Mouse (Mus musculus) thymus, adult 18-20 months (tissue): ENCODE measurements around the gene Slc36a2.
A peak's percentile ranks its signal among the peaks of the same experiment; 100 is the strongest.

Experiments
- DNase-seq, 2 experiments: peaks; one replicate each; pipeline ENCODE4 v3.0.0; 2022; ENCODE audit warnings: mixed read lengths in 2 of 2

Gene Slc36a2

DNA sequence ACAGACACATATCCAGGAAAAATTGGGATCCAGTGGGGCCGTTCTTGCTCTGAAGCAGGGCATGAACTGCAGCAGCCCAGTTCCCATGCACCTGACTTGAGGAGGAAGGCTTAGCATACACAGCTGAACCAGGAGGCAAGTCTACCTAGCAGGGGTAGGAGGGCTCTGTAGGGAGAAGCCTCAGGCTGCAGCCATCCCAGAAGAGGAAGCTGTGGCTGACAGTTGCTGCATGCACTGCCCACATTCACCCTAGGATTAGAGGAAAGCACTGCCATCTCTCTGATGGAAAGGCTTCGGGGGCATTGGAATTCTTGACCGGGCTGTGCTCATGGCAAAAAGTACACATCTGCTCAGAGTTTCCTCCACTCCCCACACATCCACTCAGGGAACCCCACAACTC lies 5.0 kb downstream of the Slc36a2 start:
- no peak for DNase-seq

DNA sequence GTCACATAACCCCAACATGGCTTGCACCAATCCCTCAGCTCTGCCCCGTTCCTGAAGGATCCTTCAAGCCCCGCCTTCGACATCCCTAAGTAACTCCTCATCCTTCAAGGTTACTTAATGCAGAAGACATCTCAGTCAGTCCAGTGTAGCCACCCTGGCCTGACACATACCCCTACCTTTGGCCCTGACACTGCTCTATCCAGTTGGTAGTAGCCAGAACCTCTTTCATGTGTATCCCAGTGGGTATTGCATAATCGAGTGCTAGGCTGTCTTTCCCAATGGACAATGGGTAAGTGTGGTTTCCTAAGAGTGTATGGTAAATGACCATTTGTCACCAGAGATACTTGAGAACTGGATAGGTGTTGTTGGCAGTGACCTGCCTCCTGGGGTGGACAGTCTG lies 6.0 kb downstream of the Slc36a2 start:
- no peak for DNase-seq

DNA sequence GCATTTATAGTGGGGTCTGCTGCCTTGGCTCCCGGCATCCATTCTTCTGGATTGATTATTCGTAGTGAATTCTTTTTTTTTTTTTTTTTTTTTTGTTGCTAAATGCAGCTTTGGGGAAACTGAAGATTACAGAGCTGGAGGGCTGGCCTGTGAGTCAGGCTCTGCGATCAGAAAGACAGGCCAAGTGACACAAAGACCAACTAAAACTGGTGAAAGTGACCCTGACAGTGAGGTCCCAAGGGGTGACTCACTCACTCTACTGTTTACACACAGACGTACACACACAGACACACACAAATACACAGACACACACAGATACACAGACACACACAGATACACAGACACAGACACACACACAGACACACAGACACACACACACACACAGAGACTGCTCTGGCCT lies 14.4 kb downstream of the Slc36a2 start:
- DNase-seq: no peak

DNA sequence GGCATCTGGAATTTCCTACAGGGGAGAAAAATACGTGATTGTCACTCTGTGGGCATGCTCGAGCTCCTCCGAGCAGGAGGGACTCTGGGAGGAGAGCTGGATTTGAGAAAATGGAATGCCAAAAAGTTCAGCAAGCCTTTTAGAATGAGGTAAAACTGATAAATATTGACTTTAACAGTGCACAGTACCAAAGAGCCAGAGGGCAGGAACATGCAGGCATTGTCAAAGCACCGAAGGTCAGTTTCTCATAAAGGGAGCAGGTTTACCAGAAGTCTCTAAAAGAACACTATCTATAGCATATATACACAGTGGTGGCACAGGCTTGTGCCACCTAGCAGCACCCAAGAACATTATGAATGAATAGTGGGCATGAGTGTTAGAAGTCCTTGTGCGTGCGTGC lies 16.0 kb downstream of the Slc36a2 start:
- DNase-seq: no peak

DNA sequence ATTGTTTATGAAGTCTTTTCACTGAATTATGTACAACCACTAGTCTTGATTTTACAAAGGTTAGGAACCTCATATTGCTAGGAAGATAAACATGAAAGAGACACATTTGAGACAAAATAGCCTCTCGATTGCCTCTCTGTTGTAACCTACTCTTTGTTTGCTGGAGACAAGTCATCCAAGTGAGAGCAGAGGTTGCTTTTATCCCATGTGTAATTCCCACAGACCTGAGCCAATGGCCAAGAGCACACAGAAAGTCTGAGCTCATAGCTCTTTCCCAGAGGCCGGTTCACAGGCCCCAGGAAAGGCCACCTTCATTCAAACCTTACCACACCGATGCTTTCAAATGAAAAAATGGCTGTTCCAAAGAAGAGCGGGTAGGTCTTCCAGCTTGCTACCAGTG lies 16.4 kb downstream of the Slc36a2 start:
- no peak for DNase-seq

DNA sequence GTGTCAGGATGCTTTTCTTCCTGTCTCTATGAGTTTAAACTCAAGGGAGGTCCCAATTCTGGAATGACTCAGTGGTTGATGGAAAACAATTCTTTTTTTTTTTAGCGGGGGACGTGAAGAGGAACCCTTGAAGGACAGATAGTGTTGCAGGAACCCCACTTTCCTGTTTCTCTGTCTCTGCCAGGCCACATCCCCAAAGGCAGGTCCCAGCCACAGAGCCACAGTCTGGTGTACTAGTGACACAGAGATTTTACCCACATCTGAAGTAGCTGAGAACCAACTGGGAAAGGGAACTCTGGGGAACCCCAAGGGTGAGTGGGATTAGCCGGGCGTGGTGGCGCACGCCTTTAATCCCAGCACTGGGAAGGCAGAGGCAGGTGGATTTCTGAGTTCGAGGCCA lies 19.1 kb downstream of the Slc36a2 start:
- no peak for DNase-seq

DNA sequence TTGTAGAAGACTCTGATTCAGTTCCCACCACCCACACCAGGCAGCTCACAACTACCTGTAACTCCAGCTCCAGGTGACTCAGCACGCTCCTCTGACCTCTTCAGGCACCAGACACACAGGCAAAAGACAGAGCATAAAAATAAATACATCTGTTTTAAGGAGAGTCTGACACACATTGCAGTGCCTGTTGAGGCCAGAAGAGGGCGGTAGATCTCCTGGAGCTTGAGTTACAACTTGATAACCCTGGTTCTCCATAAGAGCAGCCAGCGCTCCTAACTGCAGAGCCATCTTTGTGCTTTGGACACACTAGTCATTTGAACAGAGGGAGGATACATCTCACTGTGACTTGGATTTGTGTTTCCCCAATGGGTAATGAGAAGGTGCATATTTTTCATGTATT lies 20.2 kb downstream of the Slc36a2 start:
- no peak for DNase-seq

DNA sequence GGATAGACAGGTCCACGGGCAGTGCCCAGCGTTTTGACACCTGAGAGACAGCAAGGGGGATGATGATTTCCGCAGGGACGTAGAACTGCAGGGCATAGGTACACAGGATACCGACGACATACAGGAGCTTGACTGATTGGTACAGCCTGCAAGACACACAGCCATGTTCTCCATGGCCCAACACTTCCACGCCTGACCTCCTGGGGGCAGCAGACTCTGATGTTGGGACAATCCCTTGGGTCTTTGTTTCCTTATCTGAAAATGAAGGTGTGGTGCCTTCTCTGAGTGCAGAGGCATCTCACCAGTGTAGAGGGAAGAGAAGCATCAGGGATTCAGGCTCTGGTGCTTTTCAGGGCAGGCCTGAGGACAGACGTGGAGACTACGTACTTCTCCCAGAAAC lies 22.2 kb downstream of the Slc36a2 start:
- DNase-seq: peak; percentile 33 to 38

DNA sequence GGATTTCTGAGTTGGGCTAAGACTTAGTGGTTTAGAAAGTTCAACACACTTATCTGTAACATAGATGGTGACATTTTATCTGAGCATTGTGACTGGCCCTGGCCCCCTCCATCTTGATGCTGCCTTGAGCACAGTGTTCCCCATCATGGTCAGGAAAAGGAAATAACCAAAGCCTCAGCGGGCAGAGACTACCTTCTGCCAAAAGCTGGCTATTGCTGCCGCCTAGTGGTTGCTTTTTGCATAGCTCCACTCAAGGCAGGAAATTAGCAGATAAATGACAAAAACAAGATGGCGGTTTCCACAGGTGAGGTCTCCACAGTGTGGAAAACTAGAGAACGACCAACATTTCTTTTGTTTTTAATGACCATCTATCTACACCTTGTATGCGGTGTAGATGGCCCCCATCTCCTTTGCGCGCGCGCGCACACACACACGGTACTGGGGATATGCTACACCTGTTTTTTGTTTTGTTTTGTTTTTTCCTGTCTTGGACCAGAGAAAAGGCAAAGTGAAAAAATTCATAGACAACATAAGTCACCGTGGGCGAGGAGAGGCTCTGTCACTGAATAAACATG lies 26.0 kb downstream of the Slc36a2 start:
- peak; percentile 62 to 79 for DNase-seq

DNA sequence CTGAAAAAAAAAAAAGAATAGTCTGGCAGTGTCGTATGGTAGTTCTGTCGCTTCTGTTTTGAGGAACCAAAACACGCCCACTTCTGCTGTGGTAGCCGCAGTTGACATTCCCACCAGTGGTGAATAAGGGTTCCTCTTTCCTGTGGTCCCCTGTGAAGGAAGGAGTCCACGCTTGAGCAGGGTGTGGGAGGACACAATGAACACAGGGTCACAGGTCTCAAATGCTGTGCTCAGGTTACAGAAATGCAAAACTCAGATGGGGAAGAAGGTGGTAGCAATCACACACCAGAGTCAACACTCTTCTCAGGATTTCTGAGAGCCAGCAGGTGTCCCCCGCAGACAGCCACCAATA lies 29.8 kb downstream of the Slc36a2 start:
- DNase-seq: no peak

DNA sequence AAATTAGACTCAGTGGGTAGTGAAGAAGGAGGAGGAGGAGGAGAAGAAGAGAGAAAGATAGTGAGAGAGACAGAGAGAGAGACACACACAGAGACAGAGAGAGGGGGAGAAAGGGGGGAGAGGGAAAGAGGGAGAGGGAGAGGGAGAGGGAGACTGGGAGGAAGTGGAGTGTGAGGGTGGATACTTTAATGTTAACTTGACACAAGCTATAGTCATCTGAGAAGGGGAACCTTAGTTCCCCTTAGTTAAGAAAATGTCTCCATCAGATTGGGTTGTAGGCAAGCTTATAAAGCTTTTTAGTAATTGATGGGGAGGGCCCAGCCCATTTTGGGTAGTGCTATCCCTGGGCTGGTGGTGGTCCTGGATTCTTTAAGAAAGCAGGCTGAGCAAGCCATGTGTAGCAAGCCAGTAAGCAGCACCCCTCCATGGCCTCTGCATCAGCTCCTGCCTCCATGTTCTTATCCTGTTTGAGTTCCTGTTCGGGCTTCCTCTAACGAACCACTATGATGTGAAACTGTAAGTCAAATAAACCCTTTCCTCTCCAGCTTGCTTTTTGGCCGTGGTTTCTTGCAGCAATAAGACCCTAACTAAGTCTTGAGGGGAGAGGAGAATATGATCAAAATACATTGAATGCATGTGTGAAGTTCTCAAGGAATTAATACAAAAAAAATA lies 30.3 kb downstream of the Slc36a2 start:
- no peak for DNase-seq

DNA sequence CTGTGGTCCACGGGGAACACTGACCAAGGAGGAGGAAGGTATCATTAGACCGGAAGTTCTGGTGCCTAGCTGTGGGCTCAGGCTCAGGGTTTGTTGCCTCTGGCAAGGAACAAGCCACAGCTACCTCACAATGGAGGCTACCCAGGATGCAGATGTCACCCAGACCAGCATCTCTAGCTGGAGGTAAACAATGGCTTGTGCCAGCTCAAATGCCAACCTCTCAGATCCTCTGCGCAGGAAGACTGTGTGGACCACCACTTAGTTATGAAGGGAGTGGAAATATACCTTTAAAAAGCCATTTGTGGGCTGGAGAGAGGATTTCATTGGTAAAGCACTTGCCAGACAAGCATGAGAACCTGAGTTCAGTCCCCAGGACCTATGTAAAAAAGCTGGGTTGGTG lies 33.3 kb downstream of the Slc36a2 start, which contains the start of gene Slc36a3:
Gene Slc36a3, minus strand, starts transcription at position 101 of the 400 bp plus-strand sequence.
- no peak for DNase-seq

DNA sequence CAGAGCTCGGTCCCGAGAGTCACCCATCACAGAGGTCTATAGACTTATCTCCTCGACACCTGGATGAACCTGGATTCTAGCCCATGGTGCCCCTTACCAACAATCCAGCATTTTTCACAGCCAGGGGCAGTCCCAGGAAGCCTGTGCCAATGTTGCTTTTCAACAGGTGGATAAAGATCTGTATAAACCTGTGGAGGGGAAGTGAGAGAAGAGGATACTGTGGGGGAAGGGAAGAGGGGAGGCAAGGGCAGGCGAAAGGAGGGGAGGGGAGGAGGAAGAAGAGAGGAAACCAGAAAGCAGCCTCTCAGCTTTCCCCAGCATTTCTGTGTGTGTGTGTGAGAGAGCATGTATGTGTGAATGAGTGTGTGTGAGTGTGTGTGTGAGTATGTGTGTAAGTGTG lies 36.4 kb downstream of the Slc36a2 start:
- no peak for DNase-seq

DNA sequence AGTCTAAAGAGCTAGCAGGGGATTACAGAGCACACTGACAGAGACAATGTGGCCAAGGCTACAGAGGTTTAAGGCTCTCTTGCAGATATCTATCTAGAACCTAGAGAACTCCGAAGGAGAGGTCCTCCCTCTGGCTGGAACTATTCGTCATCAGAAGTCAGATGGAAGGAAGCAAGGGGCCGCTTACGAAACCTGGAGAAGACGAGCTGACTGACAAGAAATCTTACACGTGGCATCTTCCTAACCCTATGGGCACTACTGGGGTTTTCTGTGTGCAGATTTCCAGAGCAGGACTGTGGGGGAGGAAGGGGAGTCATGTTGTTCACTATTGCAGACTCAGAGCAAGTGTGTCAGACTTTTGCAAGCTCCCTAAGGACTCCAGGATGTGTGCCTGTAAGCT lies 37.5 kb downstream of the Slc36a2 start:
- DNase-seq: no peak

DNA sequence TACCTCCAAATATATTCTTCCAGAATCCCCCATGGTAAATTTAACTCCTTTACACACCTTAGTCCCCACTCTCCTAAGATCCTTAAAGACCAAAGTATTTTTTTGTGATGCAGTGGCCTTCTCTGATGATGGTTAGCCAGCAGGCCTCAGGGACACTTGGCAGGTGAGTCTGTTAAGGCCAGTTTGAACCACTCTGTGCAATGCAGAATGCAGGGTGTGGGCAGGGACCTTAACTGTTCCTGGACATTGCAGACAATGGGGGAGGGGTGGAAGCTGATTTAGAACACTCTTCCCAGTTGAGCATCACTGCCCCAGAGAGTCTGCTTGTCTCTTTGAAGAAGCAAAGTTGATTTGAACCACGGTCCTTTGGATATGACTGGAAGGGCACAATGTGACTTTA lies 38.0 kb downstream of the Slc36a2 start:
- DNase-seq: no peak

DNA sequence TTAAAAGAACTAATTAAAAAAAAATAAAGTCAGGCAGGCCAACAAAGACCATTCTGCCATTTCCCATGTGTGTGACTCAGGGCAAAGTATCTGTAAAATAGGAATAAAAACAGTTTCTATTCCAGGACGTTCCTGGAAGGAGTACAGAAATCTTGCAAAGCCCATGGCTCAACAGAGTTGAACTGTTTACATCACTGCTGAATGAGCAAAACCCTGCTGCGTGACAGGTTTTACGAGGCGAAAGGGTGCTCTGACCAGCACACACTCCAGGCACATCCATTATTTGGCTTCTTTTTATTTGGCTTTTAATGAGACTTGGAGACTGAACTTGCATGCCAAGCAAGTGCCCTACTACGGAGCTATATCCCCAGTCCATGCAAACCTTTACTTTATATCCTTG lies 40.9 kb downstream of the Slc36a2 start:
- no peak for DNase-seq

DNA sequence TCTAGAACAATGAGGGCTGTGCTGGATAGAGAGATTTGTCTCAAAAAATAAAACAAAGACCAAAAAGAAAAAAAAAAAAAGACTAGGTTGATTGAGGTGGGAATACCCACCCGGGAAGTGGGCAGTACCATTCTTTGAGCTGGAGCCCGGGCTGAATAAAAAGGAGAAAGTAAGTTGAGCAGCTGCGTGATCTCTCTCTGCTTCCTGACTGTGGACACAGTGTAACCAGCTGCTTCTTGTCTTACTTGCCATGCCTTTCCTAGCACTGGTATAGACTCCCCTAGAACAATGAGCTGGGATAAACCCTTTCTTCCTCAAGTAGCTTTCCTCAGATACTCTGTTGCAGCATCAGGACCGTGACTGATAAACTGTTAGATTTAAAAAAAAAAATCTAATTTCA lies 43.4 kb downstream of the Slc36a2 start:
- no peak for DNase-seq

DNA sequence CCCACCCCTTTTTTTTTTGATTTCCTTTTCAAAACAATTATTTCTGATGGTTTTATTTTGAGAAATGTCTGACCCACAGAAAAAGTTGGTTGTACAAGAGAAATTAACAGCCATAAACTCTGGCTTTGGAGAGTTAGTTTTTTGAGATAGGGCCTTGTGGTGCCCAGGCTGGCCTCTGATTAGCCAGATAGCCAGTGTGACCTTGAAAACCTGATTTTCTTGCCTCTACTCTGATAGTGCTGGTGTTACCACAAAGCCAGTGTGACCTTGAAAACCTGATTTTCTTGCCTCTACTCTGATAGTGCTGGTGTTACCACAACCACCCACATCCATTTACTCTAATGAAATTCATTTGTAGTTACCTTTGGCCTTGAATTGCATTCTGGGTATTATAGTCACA lies 47.2 kb downstream of the Slc36a2 start:
- no peak for DNase-seq

DNA sequence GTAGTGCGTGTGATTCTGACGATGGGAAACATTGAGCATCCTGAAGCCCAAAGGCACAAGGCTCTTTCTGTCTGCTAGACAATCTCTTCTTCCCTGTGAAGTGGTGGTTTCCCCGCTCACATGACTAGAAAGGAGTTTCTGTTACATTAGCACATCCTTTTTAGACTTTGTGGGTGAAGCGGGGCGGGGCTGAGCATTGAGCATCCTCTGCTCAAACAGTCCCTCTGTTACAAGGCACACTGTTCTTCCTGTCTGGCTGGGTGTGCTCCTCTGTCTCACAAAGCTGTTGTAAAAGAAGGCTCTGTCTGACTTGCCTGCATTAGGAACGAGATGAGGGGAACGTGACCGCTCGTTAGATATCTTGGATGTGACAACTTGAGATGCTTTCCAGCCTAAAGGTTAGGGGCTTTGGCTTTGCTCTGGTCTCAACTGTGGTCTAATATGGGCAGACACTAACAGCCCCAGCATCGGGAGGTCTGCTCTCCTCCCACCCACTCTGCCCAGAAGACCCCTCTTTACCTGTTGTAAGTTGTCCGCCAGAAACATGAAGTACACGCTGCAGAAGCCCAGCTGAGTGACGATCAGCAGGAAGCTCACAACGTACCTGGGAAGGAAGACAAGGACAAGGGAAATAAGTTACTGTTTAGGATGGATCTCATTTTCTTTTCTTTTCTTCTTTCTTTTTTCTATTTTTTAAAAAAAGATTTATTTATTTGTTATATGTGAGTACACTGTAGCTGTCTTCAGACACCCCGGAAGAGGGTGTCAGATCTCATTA lies 47.9 kb downstream of the Slc36a2 start:
- peak; percentile 76 to 88 for DNase-seq

DNA sequence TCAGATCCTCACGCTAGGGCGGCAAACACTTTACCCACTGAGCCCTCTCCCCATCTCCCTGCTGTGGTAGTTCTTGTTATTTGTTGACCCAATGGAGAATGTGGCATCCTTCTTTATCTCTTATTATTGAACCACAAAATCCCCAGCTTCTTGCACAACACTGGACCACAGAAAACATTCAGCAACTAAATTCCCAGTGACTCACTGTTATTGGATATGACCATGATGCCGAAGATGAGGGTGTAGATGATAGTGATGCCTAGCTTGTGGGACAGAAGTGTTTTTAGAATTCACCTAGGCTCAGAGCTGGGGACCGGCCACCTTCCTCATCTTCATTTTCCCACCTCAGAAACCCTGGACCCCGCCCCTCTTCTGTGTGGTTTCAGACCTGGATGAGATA lies 50.0 kb downstream of the Slc36a2 start:
- DNase-seq: no peak

DNA sequence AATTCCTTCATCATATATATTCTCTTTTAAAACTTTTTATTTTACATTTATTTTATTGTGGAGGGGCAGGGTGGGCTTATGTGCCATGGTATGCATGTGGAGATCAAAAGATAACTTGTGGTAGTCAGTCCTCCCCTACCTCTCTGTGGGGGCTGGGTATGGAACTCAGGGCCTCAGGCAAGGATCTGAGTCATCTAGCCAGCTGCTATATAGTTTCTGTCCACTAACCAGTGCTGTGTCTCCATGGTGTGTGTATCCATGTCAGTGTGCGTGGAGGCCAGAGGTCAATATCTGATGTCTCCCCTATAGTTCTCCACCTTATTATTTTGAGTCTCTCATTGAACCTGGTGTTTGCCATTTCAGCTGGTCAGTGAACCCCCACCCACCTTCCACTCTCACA lies 50.5 kb downstream of the Slc36a2 start:
- no peak for DNase-seq

DNA sequence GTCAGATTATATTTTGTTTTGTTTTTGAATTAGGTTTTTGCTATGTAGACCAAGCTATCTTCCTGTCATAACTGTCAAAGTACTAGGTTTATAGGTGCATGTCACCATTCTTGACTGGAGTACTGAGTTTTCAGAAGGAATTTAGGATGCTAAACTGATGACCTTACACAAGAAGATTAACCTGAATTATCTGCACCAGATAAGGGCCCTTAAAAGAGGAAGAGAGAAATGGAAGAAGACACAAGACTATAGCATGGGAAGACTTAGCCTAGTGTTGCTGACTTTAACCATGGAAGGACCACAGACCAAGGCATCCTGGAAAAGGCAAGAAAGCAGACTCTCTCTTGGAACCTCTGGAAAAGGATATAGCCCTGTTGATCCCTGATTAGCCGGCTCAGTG lies 51.7 kb downstream of the Slc36a2 start:
- no peak for DNase-seq

DNA sequence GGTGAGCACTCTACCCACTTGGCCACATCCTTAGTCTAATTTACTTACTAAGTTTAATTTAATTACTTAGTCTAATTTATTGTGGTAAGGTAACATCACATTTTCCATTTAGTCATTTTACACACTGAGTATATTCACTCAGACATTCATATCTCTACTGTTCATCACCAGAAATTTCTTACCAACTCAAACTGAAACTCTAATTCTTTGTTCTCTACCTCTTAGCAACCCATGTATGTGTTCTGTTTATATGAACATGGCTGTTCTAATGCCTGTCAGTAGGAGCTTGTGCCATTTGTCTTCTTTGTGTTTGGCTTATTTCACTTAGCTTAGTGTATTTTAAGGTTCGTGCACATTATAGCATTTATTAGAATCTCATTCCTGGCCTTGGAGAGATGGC lies 52.9 kb downstream of the Slc36a2 start:
- DNase-seq: no peak

DNA sequence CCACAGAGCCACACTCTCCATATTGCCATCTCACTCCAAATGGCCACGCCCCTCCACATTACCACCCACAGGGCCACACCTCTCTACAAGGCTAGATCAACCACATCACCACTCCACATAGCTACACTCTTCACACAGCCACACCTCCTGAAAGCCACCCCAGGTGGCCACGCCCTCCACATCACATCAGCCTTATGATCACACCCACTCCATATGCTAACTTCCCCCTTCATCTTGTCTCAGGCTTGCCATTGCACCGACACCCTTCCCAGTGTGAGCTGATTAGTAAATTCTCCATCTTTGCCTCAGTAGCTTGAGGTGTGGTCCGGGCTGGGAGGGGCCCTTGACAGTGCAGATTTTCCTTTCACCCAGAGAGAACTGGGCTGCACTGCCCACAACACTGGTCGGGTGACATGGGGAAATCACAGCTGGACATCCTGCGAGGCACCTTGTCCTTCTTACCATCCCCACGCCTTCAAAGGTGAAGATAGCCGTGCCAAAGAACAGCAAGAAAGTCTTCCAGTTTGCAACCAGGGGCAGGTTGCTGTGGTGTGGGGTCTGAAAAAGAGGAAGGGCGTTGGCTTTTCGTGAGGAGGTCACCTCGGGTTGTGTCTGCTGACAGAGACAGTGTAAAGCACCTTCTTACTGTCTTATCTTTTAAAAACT lies 53.7 kb downstream of the Slc36a2 start:
- DNase-seq: no peak
